Mouse (Mus musculus) kidney, postnatal 0 days (tissue): Measurements from ENCODE around the gene Olfr374. TPM values are rescaled to one million over a fixed set of nuclear protein-coding genes. Genes with fewer than 3 reads are reported as not detected.
A peak's percentile ranks its signal among the peaks of the same experiment; 100 is the strongest.

Source experiments
- ATAC-seq: fragments of 200-750 bp; cut with Nextera tagmentation; replicated peaks from 2 replicates; pipeline ENCODE4 v1.8.0; 2017; ENCODE audit warnings: low read depth, moderate number of reproducible peaks, moderate TSS enrichment, moderate library complexity; ENCODE audit not compliant: low FRiP score
- DNase-seq: peaks from one replicate; pipeline ENCODE4 v3.0.0-alpha.2; 2016; ENCODE audit warnings: low spot score
- H3K27ac ChIP-seq: fragments of 300-500 bp; sonication (generic); 2 replicates; pipeline ENCODE4 v1.5.1; 2014; ENCODE audit warnings: mild to moderate bottlenecking
- H3K27me3 ChIP-seq: fragments of 300-500 bp; sonication (generic); 2 replicates; pipeline ENCODE4 v1.6.1; 2014; ENCODE audit warnings: low read length, mixed read lengths; ENCODE audit not compliant: insufficient read depth
- H3K36me3 ChIP-seq: fragments of 300-500 bp; sonication (generic); 2 replicates; pipeline ENCODE4 v1.6.1; 2014; ENCODE audit warnings: low read length, mixed read lengths; ENCODE audit not compliant: insufficient read depth
- H3K4me1 ChIP-seq: fragments of 300-500 bp; sonication (generic); replicated peaks from 2 replicates; pipeline ENCODE4 v1.6.1; 2014; ENCODE audit warnings: antibody characterized with exemption, low read length, mixed read lengths; ENCODE audit not compliant: insufficient read depth
- H3K4me2 ChIP-seq: fragments of 300-500 bp; sonication (generic); 2 replicates; pipeline ENCODE4 v1.6.1; 2014; ENCODE audit warnings: mild to moderate bottlenecking, low read length, moderate library complexity, mixed read lengths
- H3K4me3 ChIP-seq: fragments of 300-500 bp; sonication (generic); replicated peaks from 2 replicates; pipeline ENCODE4 v1.5.1; 2014; ENCODE audit warnings: low read depth, low read length
- H3K9ac ChIP-seq: fragments of 300-500 bp; sonication (generic); 2 replicates; pipeline ENCODE4 v1.6.1; 2014; ENCODE audit warnings: low read depth, low read length
- H3K9me3 ChIP-seq: fragments of 300-500 bp; sonication (generic); replicated peaks from 2 replicates; pipeline ENCODE4 v1.6.1; 2016; ENCODE audit warnings: low read length, inconsistent platforms, mixed read lengths
- CTCF ChIP-seq: IDR thresholded peaks from 2 replicates; pipeline ENCODE4 v1.5.1; 2016; ENCODE audit warnings: antibody characterized with exemption, low read depth, mild to moderate bottlenecking, moderate library complexity
- WGBS: fragments of 180-500 bp; shearing (Covaris S2); extraction: QIAGEN DNeasy Blood & Tissue Kit; methylation state at CpG from one replicate; pipeline ENCODE4 v1.1.7; 2014; 5-methylcytosine and 5-hydroxymethylcytosine counted together
- polyA plus RNA-seq: library from polyadenylated mRNA; unstranded; fragments of >200 nt; fragmentation: Nextera tagmentation; extraction: Ambion mirVana; gene quantifications from 2 replicates; pipeline ENCODE4 v1.2.1, GENCODE M21; 2015

The Olfr374 gene
- polyA plus RNA-seq, 1 experiment from 2014 or later = not detected

DNA sequence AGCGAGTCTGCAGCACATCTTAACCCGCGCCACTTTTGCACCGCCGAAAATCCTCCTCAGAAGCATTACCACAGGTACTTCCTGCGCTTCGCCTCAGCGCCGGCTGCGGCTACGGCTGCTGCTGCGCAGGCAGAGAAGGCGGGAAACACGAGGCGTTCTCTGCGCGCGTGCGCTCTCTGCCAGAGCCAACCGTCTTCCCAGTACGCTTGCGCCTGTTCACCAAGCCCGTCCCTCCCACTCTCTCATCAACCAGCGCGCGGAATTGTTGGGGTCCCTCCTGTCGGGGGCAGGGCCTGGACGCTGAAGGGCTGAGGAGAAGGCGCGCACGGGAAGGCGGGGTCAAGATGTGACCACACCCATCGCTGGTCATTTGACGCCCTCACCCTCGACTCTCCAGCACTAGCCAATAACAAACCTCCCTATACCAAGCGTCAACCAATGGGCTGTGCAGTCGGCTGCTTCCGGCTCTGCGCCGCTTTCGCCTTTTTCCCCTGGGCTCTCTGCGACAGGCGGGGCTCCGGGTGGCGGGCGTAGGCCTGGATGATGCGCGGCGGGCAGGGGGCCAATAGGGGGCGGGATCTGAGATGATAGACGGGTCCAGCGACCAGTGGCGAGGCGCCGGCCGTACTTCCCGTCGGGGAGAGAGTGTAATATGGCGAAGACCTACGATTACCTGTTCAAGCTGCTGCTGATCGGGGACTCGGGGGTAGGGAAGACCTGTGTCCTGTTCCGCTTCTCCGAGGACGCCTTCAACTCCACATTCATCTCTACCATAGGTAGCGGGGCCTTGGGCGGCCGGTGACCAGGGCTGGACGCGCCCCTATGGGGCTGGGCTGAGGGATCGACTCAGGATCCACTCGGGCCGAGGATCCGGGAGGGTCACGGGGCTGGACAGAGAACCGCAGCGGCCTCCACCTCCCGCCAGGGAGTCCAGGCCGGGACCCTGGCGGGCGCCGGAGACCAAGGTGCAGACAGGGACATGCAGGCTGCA lies 54.2 kb downstream of the Olfr374 start, which contains the start of gene Rab8a:
Gene Rab8a (plus strand): TSS at position 494 of the 991 bp plus-strand sequence.
- H3K27me3 ChIP-seq = no peaks in the 10 kb centered on the region
- DNase-seq = peak; percentile 100
- H3K4me3 ChIP-seq = peak within 1 kb of the TSS; percentile 93
- WGBS = under 1% methylated on average over 82 of the region's 82 CpGs
- peak within 1 kb of the TSS; percentile 93 for H3K4me2 ChIP-seq
- peak within 1 kb of the TSS; percentile 96 for H3K9ac ChIP-seq
- H3K36me3 ChIP-seq = no peaks in the 10 kb centered on the region
- peak; percentile 28; the same call in 1 of the 2 replicates for TF ChIP-seq CTCF
- peak within 1 kb of the TSS; percentile 84 for H3K27ac ChIP-seq
- peak; percentile 99 for ATAC-seq
- H3K9me3 ChIP-seq = no peaks in the 10 kb centered on the region
- peaks cover 15% of the 10 kb centered on the region; the same call in 1 of the 2 replicates for H3K4me1 ChIP-seq

DNA sequence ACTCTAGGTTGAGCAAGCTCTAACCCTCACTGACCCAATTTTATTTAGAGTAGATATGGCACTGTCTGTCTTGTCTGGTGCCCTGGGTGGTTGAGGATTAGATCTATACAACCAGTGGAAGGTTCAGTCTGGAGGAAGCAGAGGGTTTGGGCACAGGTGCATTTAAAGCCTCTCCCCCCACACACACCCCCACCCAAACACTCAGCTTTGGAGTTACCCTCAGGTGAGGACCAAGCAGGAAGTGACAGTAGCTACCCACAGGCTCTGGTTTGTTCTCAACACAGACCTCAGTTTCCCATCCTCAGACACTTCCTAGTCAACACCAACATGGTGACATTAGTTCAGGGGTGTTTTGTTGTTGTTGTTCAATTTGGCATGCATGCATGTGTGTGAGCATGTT lies 56.0 kb downstream of the Olfr374 start:
- Histone ChIP-seq H3K4me3 (no peak overlapping the region), H3K9me3 (no peaks in the 10 kb centered on the region), H3K4me2 (peak overlapping the region; percentile 93; the same call in 1 of the 2 replicates), H3K36me3 (0 out of 2 replicates have a peak, but pooled peaks cover 2% of the 10 kb centered on the region), H3K27me3 (no peaks in the 10 kb centered on the region), H3K4me1 (peaks cover 15% of the 10 kb centered on the region; the same call in 1 of the 2 replicates), H3K9ac (no peak overlapping the region), H3K27ac (no peak overlapping the region)
- no peak for TF ChIP-seq CTCF
- no peak for ATAC-seq
- DNase-seq = no peak

Other genes with a start within 250 kb of the Olfr374 start
- gene Zfp709, start 225.0 kb upstream of the Olfr374 start, polyA plus RNA-seq = 4.8 and 5.4 TPM in 2 replicates
- gene Zfp882, start 198.4 kb upstream of the Olfr374 start, polyA plus RNA-seq = 4.0 and 4.6 TPM in 2 replicates
- 13.6 and 17.3 TPM in 2 replicates for gene Zfp617, start 198.4 kb upstream of the Olfr374 start, polyA plus RNA-seq
- 20.9 and 21.9 TPM in 2 replicates for gene Zfp961, start 156.0 kb upstream of the Olfr374 start, polyA plus RNA-seq
- 1.4 and 1.9 TPM in 2 replicates for gene Cyp4f18, start 97.4 kb upstream of the Olfr374 start, polyA plus RNA-seq
- not detected in 2 replicates for gene Olfr372, start 65.8 kb upstream of the Olfr374 start, polyA plus RNA-seq
- gene Olfr373, start 23.9 kb upstream of the Olfr374 start, polyA plus RNA-seq = 0.08 TPM in 1 of 2 replicates, not detected in the other
- gene Tpm4, start 27.9 kb downstream of the Olfr374 start, polyA plus RNA-seq = 604 and 692 TPM in 2 replicates
- gene Rab8a, start 54.2 kb downstream of the Olfr374 start, polyA plus RNA-seq = 100 and 108 TPM in 2 replicates
- 0.24 TPM in 1 of 2 replicates, not detected in the other for gene Hsh2d, start 82.6 kb downstream of the Olfr374 start, polyA plus RNA-seq
- gene Cib3, start 105.8 kb downstream of the Olfr374 start, polyA plus RNA-seq = not detected in 2 replicates
- gene Gm11034, start 106.6 kb downstream of the Olfr374 start, polyA plus RNA-seq = not detected in 2 replicates
- gene Fam32a, start 112.7 kb downstream of the Olfr374 start, polyA plus RNA-seq = 72.7 and 74.4 TPM in 2 replicates
- 93.0 and 103 TPM in 2 replicates for gene Ap1m1, start 133.0 kb downstream of the Olfr374 start, polyA plus RNA-seq
- 22.2 and 22.8 TPM in 2 replicates for gene Gm10282, start 198.2 kb downstream of the Olfr374 start, polyA plus RNA-seq
- 24.7 and 31.9 TPM in 2 replicates for gene Klf2, start 212.0 kb downstream of the Olfr374 start, polyA plus RNA-seq